Mouse (Mus musculus) stomach, postnatal 0 days (tissue): Measurements from ENCODE around the gene Coq8b. TPM values are rescaled to one million over a fixed set of nuclear protein-coding genes. Genes with fewer than 3 reads are reported as not detected.
A peak's percentile ranks its signal among the peaks of the same experiment; 100 is the strongest.

ENCODE experiments used
- ATAC-seq: fragments of 200-750 bp; cut with Nextera tagmentation; 2 replicates; pipeline ENCODE4 v1.8.0; 2017; ENCODE audit not compliant: low FRiP score, low TSS enrichment
- DNase-seq: peaks from one replicate; pipeline ENCODE4 v3.0.0-alpha.2; 2016; ENCODE audit warnings: low spot score
- H3K27ac ChIP-seq: fragments of 300-500 bp; sonication (generic); replicated peaks from 2 replicates; pipeline ENCODE4 v1.5.1; 2014; ENCODE audit warnings: mild to moderate bottlenecking, control low read depth
- H3K27me3 ChIP-seq: fragments of 300-500 bp; sonication (generic); 2 replicates; pipeline ENCODE4 v1.6.1; 2014; ENCODE audit warnings: low read length; ENCODE audit not compliant: control insufficient read depth, insufficient read depth
- H3K36me3 ChIP-seq: fragments of 300-500 bp; sonication (generic); 2 replicates; pipeline ENCODE4 v1.6.1; 2014; ENCODE audit warnings: low read length, mixed read lengths; ENCODE audit not compliant: control insufficient read depth, insufficient read depth
- H3K4me1 ChIP-seq: fragments of 300-500 bp; sonication (generic); replicated peaks from 2 replicates; pipeline ENCODE4 v1.6.1; 2014; ENCODE audit warnings: antibody characterized with exemption; ENCODE audit not compliant: control insufficient read depth, insufficient read depth
- H3K4me2 ChIP-seq: fragments of 300-500 bp; sonication (generic); replicated peaks from 2 replicates; pipeline ENCODE4 v1.6.1; 2014; ENCODE audit warnings: low read depth, mild to moderate bottlenecking, control low read depth, moderate library complexity
- H3K4me3 ChIP-seq: fragments of 300-500 bp; sonication (generic); 2 replicates; pipeline ENCODE4 v1.5.1; 2014; ENCODE audit warnings: low read depth, low read length, control low read depth
- H3K9ac ChIP-seq: fragments of 300-500 bp; sonication (generic); 2 replicates; pipeline ENCODE4 v1.6.1; 2014; ENCODE audit warnings: mild to moderate bottlenecking, low read length, control low read depth, mixed read lengths
- H3K9me3 ChIP-seq: fragments of 300-500 bp; sonication (generic); 2 replicates; pipeline ENCODE4 v1.6.1; 2016; ENCODE audit warnings: low read length; ENCODE audit not compliant: control insufficient read depth
- CTCF ChIP-seq: IDR thresholded peaks from 2 replicates; pipeline ENCODE4 v1.5.1; 2016; ENCODE audit warnings: antibody characterized with exemption, low read depth, mild to moderate bottlenecking, moderate library complexity
- EP300 ChIP-seq: optimal IDR thresholded peaks from 2 replicates; pipeline ENCODE3; 2016; ENCODE audit warnings: antibody characterized with exemption
- WGBS: fragments of 180-500 bp; shearing (Covaris S2); extraction: QIAGEN DNeasy Blood & Tissue Kit; methylation state at CpG from one replicate; pipeline ENCODE4 v1.1.7; 2014; 5-methylcytosine and 5-hydroxymethylcytosine counted together
- polyA plus RNA-seq: library from polyadenylated mRNA; unstranded; fragments of >200 nt; fragmentation: Nextera tagmentation; extraction: Ambion mirVana; gene quantifications from 2 replicates; pipeline ENCODE4 v1.2.1, GENCODE M21; 2015

Coq8b gene
- polyA plus RNA-seq, 1 experiment from 2014 or later = 25.0 TPM

- Histone ChIP-seq H3K4me1 (peaks cover 4% of the 10 kb centered on the region), H3K27me3 (no peaks in the 10 kb centered on the region), H3K9ac (peak within 1 kb of the TSS; percentile 92), H3K36me3 (peaks cover 15% of the 10 kb centered on the region), H3K4me2 (peak within 1 kb of the TSS; percentile 63), H3K4me3 (peak within 1 kb of the TSS; percentile 77), H3K9me3 (no peaks in the 10 kb centered on the region), H3K27ac (peak within 1 kb of the TSS; percentile 100)
- peak; percentile 15; the same call in 1 of the 2 replicates for TF ChIP-seq CTCF
- TF ChIP-seq EP300 = no peak
- under 1% methylated on average over 63 of the region's 64 CpGs for WGBS
- DNase-seq (peak; percentile 96), ATAC-seq (peak; percentile 99)
These were observed 36.9 kb upstream of the Coq8b start, which contains the start of the genes BC024978 and Snrpa for GRCm38 (mm10) chr7:27195681-27196611. TSS of gene BC024978 (plus strand) at chr7:27195781. TSS of gene Snrpa (minus strand) at chr7:27196271.

- H3K27me3 ChIP-seq = no peaks in the 10 kb centered on the region
- H3K36me3 ChIP-seq = peaks cover 8% of the 10 kb centered on the region
- 76% methylated on average over 3 of the region's 3 CpGs for WGBS
- H3K9ac ChIP-seq = no peak overlapping the region
- H3K27ac ChIP-seq = no peak overlapping the region; the same call in 1 of the 2 replicates
- DNase-seq (no peak), ATAC-seq (no peak)
- no peaks in the 10 kb centered on the region for H3K9me3 ChIP-seq
- no peak overlapping the region for H3K4me3 ChIP-seq
- no peak overlapping the region for H3K4me2 ChIP-seq
- TF ChIP-seq EP300 (no peak), CTCF (no peak)
- H3K4me1 ChIP-seq = peaks cover 4% of the 10 kb centered on the region
These were observed 35.7 kb upstream of the Coq8b start for GRCm38 (mm10) chr7:27197136-27197535.

GRCm38 (mm10) chr7:27197634-27198033 lies 35.2 kb upstream of the Coq8b start:
- peaks cover 4% of the 10 kb centered on the region for H3K4me1 ChIP-seq
- H3K4me2 ChIP-seq = no peak overlapping the region
- no peak for TF ChIP-seq CTCF
- TF ChIP-seq EP300 = no peak
- H3K4me3 ChIP-seq = no peak overlapping the region
- DNase-seq (no peak), ATAC-seq (no peak)
- no peaks in the 10 kb centered on the region for H3K27me3 ChIP-seq
- H3K9me3 ChIP-seq = no peaks in the 10 kb centered on the region
- no peak overlapping the region for H3K27ac ChIP-seq
- WGBS = 88% methylated on average over 8 of the region's 8 CpGs
- H3K9ac ChIP-seq = no peak overlapping the region
- peaks cover 3% of the 10 kb centered on the region; the same call in 1 of the 2 replicates for H3K36me3 ChIP-seq

- H3K27me3 ChIP-seq = no peaks in the 10 kb centered on the region
- no peaks in the 10 kb centered on the region for H3K9me3 ChIP-seq
- H3K9ac ChIP-seq = no peak overlapping the region
- no peak overlapping the region for H3K4me3 ChIP-seq
- H3K4me2 ChIP-seq = no peak overlapping the region
- H3K4me1 ChIP-seq = peaks cover 4% of the 10 kb centered on the region
- TF ChIP-seq CTCF (no peak), EP300 (no peak)
- H3K36me3 ChIP-seq = peaks cover 3% of the 10 kb centered on the region; the same call in 1 of the 2 replicates
- no peak for ATAC-seq
- no peak for DNase-seq
- H3K27ac ChIP-seq = no peak overlapping the region
These were observed 34.5 kb upstream of the Coq8b start for GRCm38 (mm10) chr7:27198355-27198754.

- H3K27me3 ChIP-seq = no peaks in the 10 kb centered on the region
- no peak overlapping the region for H3K4me3 ChIP-seq
- H3K36me3 ChIP-seq = peaks cover 3% of the 10 kb centered on the region; the same call in 1 of the 2 replicates
- H3K27ac ChIP-seq = no peak overlapping the region
- TF ChIP-seq CTCF (no peak), EP300 (no peak)
- no peaks in the 10 kb centered on the region for H3K9me3 ChIP-seq
- H3K4me1 ChIP-seq = peaks cover 4% of the 10 kb centered on the region
- ATAC-seq (no peak), DNase-seq (no peak)
- H3K4me2 ChIP-seq = no peak overlapping the region
- H3K9ac ChIP-seq = no peak overlapping the region
- 93% methylated on average over 8 of the region's 8 CpGs for WGBS
These were observed 34.0 kb upstream of the Coq8b start for GRCm38 (mm10) chr7:27198779-27199178.
